Mouse (Mus musculus) MEL (cell line): ENCODE measurements at regions not wholly inside any gene's neighbourhood (a gene's known extent, or its start where the extent isn't known, plus 50 kb on each side); places are given as distances from the start of the nearest gene placed in this dataset.

Experiments used
- DNase-seq: peaks from one replicate; pipeline ENCODE4 v3.0.0; 2011; ENCODE audit warnings: low read depth, low spot score
- H3K27ac ChIP-seq: 2 replicates; pipeline ENCODE4 v1.5.1; 2012; ENCODE audit warnings: low read depth, mild to moderate bottlenecking, control low read depth, low read length, moderate library complexity; ENCODE audit not compliant: control insufficient read depth
- H3K27me3 ChIP-seq, 2 experiments: fragments of 150-350 bp in 1 of 2; sonication (generic) in 1 of 2; 2 replicates each; pipeline ENCODE4 v1.6.1; 2012; ENCODE audit warnings: low read length in 2 of 2, mild to moderate bottlenecking in 2 of 2, improper control_type of control experiment in 1 of 2, moderate library complexity in 1 of 2; ENCODE audit not compliant: insufficient read depth in 2 of 2, control insufficient read depth in 1 of 2
- H3K36me3 ChIP-seq, 2 experiments: 2 replicates each; pipeline ENCODE4 v1.6.1; 2012 to 2014; ENCODE audit warnings: low read length in 2 of 2, improper control_type of control experiment in 1 of 2, inconsistent platforms in 1 of 2, mild to moderate bottlenecking in 1 of 2; ENCODE audit not compliant: insufficient read depth in 2 of 2, control insufficient read depth in 1 of 2
- H3K4me1 ChIP-seq, 2 experiments: fragments of 150-350 bp in 1 of 2; sonication (generic) in 1 of 2; 2 replicates each; pipeline ENCODE4 v1.6.1; 2012; ENCODE audit warnings: low read length in 2 of 2, improper control_type of control experiment in 1 of 2, mild to moderate bottlenecking in 1 of 2; ENCODE audit not compliant: insufficient read depth in 2 of 2, control insufficient read depth in 1 of 2
- H3K4me3 ChIP-seq, 2 experiments: fragments of 150-350 bp in 1 of 2; sonication (generic) in 1 of 2; 2 replicates each; pipeline ENCODE4 v1.5.1; 2012; ENCODE audit warnings: low read depth in 2 of 2, low read length in 2 of 2, mild to moderate bottlenecking in 2 of 2, moderate library complexity in 2 of 2, control low read depth in 1 of 2, improper control_type of control experiment in 1 of 2; ENCODE audit not compliant: control insufficient read depth in 1 of 2, insufficient read depth in 1 of 2
- H3K79me2 ChIP-seq: 2 replicates; pipeline ENCODE4 v1.6.1; 2012; ENCODE audit warnings: mild to moderate bottlenecking, low read length, moderate library complexity; ENCODE audit not compliant: control insufficient read depth, poor library complexity, insufficient read depth
- H3K9ac ChIP-seq: 2 replicates; pipeline ENCODE4 v1.6.1; 2012; ENCODE audit warnings: low read depth, mild to moderate bottlenecking, control low read depth, low read length, moderate library complexity; ENCODE audit not compliant: control insufficient read depth, poor library complexity, severe bottlenecking
- H3K9me3 ChIP-seq: fragments of 150-350 bp; sonication (generic); replicated peaks from 2 replicates; pipeline ENCODE4 v1.6.1; 2012; ENCODE audit warnings: mild to moderate bottlenecking, low read length, improper control_type of control experiment, moderate library complexity; ENCODE audit not compliant: insufficient read depth
- CHD1 ChIP-seq: IDR thresholded peaks from 2 replicates; pipeline ENCODE4 v1.6.1; 2012; ENCODE audit warnings: low read depth, mild to moderate bottlenecking, inconsistent platforms, low read length, improper control_type of control experiment
- CHD2 ChIP-seq: IDR thresholded peaks from 2 replicates; pipeline ENCODE4 v1.6.1; 2011; ENCODE audit warnings: low read length, improper control_type of control experiment
- CTCF ChIP-seq, 3 experiments: IDR thresholded peaks in 2 of 3; conservative IDR thresholded peaks in 1 of 3; 2 replicates each; pipeline ENCODE4 v1.5.1; 2011 to 2012; ENCODE audit warnings: low read length in 3 of 3, low read depth in 2 of 3, mild to moderate bottlenecking in 2 of 3, improper control_type of control experiment in 1 of 3, inconsistent platforms in 1 of 3, mixed read lengths in 1 of 3, moderate library complexity in 1 of 3; ENCODE audit not compliant: control insufficient read depth in 1 of 3, insufficient read depth in 1 of 3, poor library complexity in 1 of 3, severe bottlenecking in 1 of 3
- E2F4 ChIP-seq: IDR thresholded peaks from 2 replicates; pipeline ENCODE4 v1.6.1; 2011; ENCODE audit warnings: low read depth, low read length, improper control_type of control experiment, borderline replicate concordance
- ETS1 ChIP-seq: IDR thresholded peaks from 2 replicates; pipeline ENCODE4 v1.6.1; 2012; ENCODE audit warnings: low read depth, mild to moderate bottlenecking, inconsistent platforms, low read length, improper control_type of control experiment, moderate library complexity
- GABPA ChIP-seq: IDR thresholded peaks from 2 replicates; pipeline ENCODE4 v1.6.1; 2012; ENCODE audit warnings: low read depth, mild to moderate bottlenecking, inconsistent platforms, low read length, improper control_type of control experiment, moderate library complexity
- GATA1 ChIP-seq: IDR thresholded peaks from 2 replicates; pipeline ENCODE4 v1.6.1; 2011; ENCODE audit warnings: low read depth, low read length, improper control_type of control experiment
- HCFC1 ChIP-seq: IDR thresholded peaks from 2 replicates; pipeline ENCODE4 v1.6.1; 2012; ENCODE audit warnings: low read depth, mild to moderate bottlenecking, inconsistent platforms, low read length, improper control_type of control experiment, moderate library complexity
- MAFK ChIP-seq: IDR thresholded peaks from 2 replicates; pipeline ENCODE4 v1.6.1; 2011; ENCODE audit warnings: low read depth, mild to moderate bottlenecking, low read length, improper control_type of control experiment, borderline replicate concordance
- MEF2A ChIP-seq: IDR thresholded peaks from 2 replicates; pipeline ENCODE4 v1.6.1; 2014; ENCODE audit warnings: low read depth, mild to moderate bottlenecking, inconsistent platforms, low read length, improper control_type of control experiment; ENCODE audit not compliant: poor library complexity, insufficient replicate concordance, severe bottlenecking; ENCODE audit errors: extremely low read depth
- MYC ChIP-seq: IDR thresholded peaks from 2 replicates; pipeline ENCODE4 v1.6.1; 2011; ENCODE audit warnings: low read depth, mild to moderate bottlenecking, low read length, improper control_type of control experiment, moderate library complexity
- NRF1 ChIP-seq: IDR thresholded peaks from 2 replicates; pipeline ENCODE4 v1.6.1; 2014; ENCODE audit warnings: low read depth, mild to moderate bottlenecking, inconsistent platforms, low read length, improper control_type of control experiment, moderate library complexity; ENCODE audit not compliant: poor library complexity, insufficient read depth, severe bottlenecking
- POLR2A ChIP-seq, 2 experiments: IDR thresholded peaks; 2 replicates each; pipeline ENCODE4 v1.6.1; 2011 to 2012; ENCODE audit warnings: low read length in 2 of 2, mild to moderate bottlenecking in 2 of 2, control low read depth in 1 of 2, improper control_type of control experiment in 1 of 2, low read depth in 1 of 2, moderate library complexity in 1 of 2; ENCODE audit not compliant: control insufficient read depth in 1 of 2, insufficient read depth in 1 of 2, poor library complexity in 1 of 2
- POLR2AphosphoS2 ChIP-seq: IDR thresholded peaks from 2 replicates; pipeline ENCODE4 v1.6.1; 2011; ENCODE audit warnings: low read length, improper control_type of control experiment
- POLR2AphosphoS5 ChIP-seq: IDR thresholded peaks from 2 replicates; pipeline ENCODE4 v1.6.1; 2012; ENCODE audit warnings: low read depth, borderline replicate concordance, mild to moderate bottlenecking, inconsistent platforms, low read length, moderate library complexity, mixed read lengths
- RAD21 ChIP-seq: IDR thresholded peaks from 2 replicates; pipeline ENCODE4 v1.6.1; 2011; ENCODE audit warnings: mild to moderate bottlenecking, low read depth, low read length, improper control_type of control experiment
- SMC3 ChIP-seq: IDR thresholded peaks from 2 replicates; pipeline ENCODE4 v1.6.1; 2011; ENCODE audit warnings: low read depth, low read length, improper control_type of control experiment
- UBTF ChIP-seq: IDR thresholded peaks from 2 replicates; pipeline ENCODE4 v1.6.1; 2012; ENCODE audit warnings: low read depth, mild to moderate bottlenecking, inconsistent platforms, low read length, improper control_type of control experiment, moderate library complexity, borderline replicate concordance; ENCODE audit not compliant: insufficient read depth
- USF1 ChIP-seq: IDR thresholded peaks from 2 replicates; pipeline ENCODE4 v1.6.1; 2014; ENCODE audit warnings: low read depth, mild to moderate bottlenecking, inconsistent platforms, low read length, improper control_type of control experiment, moderate library complexity
- USF2 ChIP-seq, 2 experiments: IDR thresholded peaks; 2 replicates each; pipeline ENCODE4 v1.6.1; 2011 to 2012; ENCODE audit warnings: improper control_type of control experiment in 2 of 2, low read length in 2 of 2, borderline replicate concordance in 1 of 2, inconsistent platforms in 1 of 2, low read depth in 1 of 2, mild to moderate bottlenecking in 1 of 2; ENCODE audit not compliant: insufficient read depth in 1 of 2
- ZC3H11A ChIP-seq: IDR thresholded peaks from 2 replicates; pipeline ENCODE4 v1.6.1; 2012; ENCODE audit warnings: low read depth, mild to moderate bottlenecking, inconsistent platforms, low read length, improper control_type of control experiment
- ZKSCAN1 ChIP-seq: IDR thresholded peaks from 2 replicates; pipeline ENCODE4 v1.6.1; 2012; ENCODE audit warnings: low read depth, mild to moderate bottlenecking, inconsistent platforms, low read length, improper control_type of control experiment, moderate library complexity
- ZMIZ1 ChIP-seq: IDR thresholded peaks from 2 replicates; pipeline ENCODE4 v1.6.1; 2012; ENCODE audit warnings: low read depth, mild to moderate bottlenecking, inconsistent platforms, low read length, improper control_type of control experiment, moderate library complexity

GRCm38 (mm10) chr13:73034065-73034831, 226.0 kb upstream of the Irx4 start:
- DNase-seq: no peak
- H3K4me3 ChIP-seq: no peak overlapping the region
- H3K79me2 ChIP-seq: no peaks in the 10 kb centered on the region
- H3K9me3 ChIP-seq: no peaks in the 10 kb centered on the region
- no peaks in the 10 kb centered on the region for H3K36me3 ChIP-seq
- no peaks in the 10 kb centered on the region for H3K4me1 ChIP-seq
- H3K27ac ChIP-seq: no peak overlapping the region
- no peaks in the 10 kb centered on the region for H3K27me3 ChIP-seq
- no peak overlapping the region for H3K9ac ChIP-seq
- TF ChIP-seq CHD2: no peak
- TF ChIP-seq GABPA: no peak
- TF ChIP-seq NRF1: no peak
- TF ChIP-seq MEF2A: no peak
- TF ChIP-seq ETS1: no peak
- no peak for TF ChIP-seq E2F4
- TF ChIP-seq RAD21: no peak
- TF ChIP-seq MAFK: no peak

- TF ChIP-seq ZKSCAN1 (no peak), ZMIZ1 (no peak), UBTF (no peak), ZC3H11A (no peak), POLR2AphosphoS2 (no peak), POLR2AphosphoS5 (no peak), HCFC1 (no peak), GATA1 (no peak), CHD1 (no peak), USF1 (no peak), CTCF (IDR thresholded peaks at IDR 0.05 in 2 of 3, conservative IDR thresholded peaks at IDR 0.05 in 1 of 3; ENCODE audit: control insufficient read depth in 1 of 3, insufficient read depth in 1 of 3, low read depth in 2 of 3, low read length in 3 of 3, poor library complexity in 1 of 3, severe bottlenecking in 1 of 3) (no peak), RAD21 (no peak), MYC (no peak), USF2 (IDR thresholded peaks at IDR 0.05; ENCODE audit: borderline replicate concordance in 1 of 2, insufficient read depth in 1 of 2, low read depth in 1 of 2, low read length in 2 of 2) (no peak), MEF2A (no peak), POLR2A (IDR thresholded peaks at IDR 0.05; ENCODE audit: control insufficient read depth in 1 of 2, insufficient read depth in 1 of 2, low read depth in 1 of 2, low read length in 2 of 2, poor library complexity in 1 of 2) (no peak), SMC3 (no peak)
- no peaks in the 10 kb centered on the region for H3K36me3 ChIP-seq
- H3K4me3 ChIP-seq: no peak overlapping the region
- no peaks in the 10 kb centered on the region for H3K79me2 ChIP-seq
- no peaks in the 10 kb centered on the region for H3K4me1 ChIP-seq
- no peak overlapping the region for H3K27ac ChIP-seq
- no peak overlapping the region for H3K9ac ChIP-seq
- DNase-seq: no peak
- no peaks in the 10 kb centered on the region for H3K9me3 ChIP-seq
- H3K27me3 ChIP-seq: no peaks in the 10 kb centered on the region
Measured at GRCm38 (mm10) chr13:73034886-73035285, 225.4 kb upstream of the Irx4 start.
